Mouse (Mus musculus): ENCODE data around the gene Klk4. TPM values are rescaled to one million over a fixed set of nuclear protein-coding genes. Genes with fewer than 3 reads are reported as not detected.

The Klk4 gene
- polyA plus RNA-seq (2015; fragmentation: Nextera tagmentation; extraction: Ambion mirVana) = not detected in 2 replicates

DNA sequence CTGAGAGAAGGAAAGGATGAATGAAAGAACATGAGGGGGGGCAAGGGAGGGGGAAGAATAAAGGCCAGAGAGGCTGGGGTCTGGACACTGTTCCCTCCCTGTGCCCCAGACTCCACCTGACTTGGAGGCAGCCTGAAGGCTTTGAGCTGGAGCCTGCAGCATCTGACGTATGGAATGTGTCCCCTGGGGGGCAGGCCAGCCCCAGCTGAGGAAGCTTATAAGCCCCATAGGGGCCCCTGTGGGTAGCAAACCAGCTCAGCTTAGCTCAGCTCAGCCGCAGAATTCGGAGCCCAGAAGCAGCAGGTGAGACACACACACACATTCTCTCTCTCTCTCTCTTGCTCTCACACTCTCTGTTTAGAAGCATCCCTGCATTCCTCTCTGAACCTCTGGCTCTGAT lies at the start of gene Klk4:
TSS of gene Klk4 (plus strand) at position 249 of the 400 bp plus-strand sequence.
- no peak within 1 kb of the TSS for H3K4me2 ChIP-seq
- WGBS = 4% methylated on average over 3 of the region's 3 CpGs
- H3K9me3 ChIP-seq = no peaks in the 10 kb centered on the region
- peaks cover 48% of the 10 kb centered on the region for H3K27me3 ChIP-seq (replicated peaks)
- H3K9ac ChIP-seq = 0 out of 2 replicates have a peak within 1 kb of the TSS, but pooled peaks have one; percentile 2
- no peak for ATAC-seq (ENCODE audit: extremely low read depth, insufficient number of reproducible peaks, low FRiP score, low TSS enrichment)
- no peaks in the 10 kb centered on the region for H3K36me3 ChIP-seq
- H3K27ac ChIP-seq (replicated peaks) = no peak within 1 kb of the TSS
- no peaks in the 10 kb centered on the region for H3K4me1 ChIP-seq
- no peak within 1 kb of the TSS for H3K4me3 ChIP-seq

- no peak within 1 kb of the TSS for H3K27ac ChIP-seq (replicated peaks)
- peaks cover 3% of the 10 kb centered on the region; the same call in 1 of the 2 replicates for H3K9me3 ChIP-seq
- no peaks in the 10 kb centered on the region for H3K4me1 ChIP-seq
- ATAC-seq (ENCODE audit: extremely low read depth, insufficient number of reproducible peaks, low FRiP score, low TSS enrichment) = no peak
- H3K9ac ChIP-seq = no peak within 1 kb of the TSS
- no peaks in the 10 kb centered on the region for H3K27me3 ChIP-seq (replicated peaks)
- H3K36me3 ChIP-seq = no peaks in the 10 kb centered on the region
- no peak within 1 kb of the TSS for H3K4me2 ChIP-seq
- WGBS = 24% methylated on average over 3 of the region's 3 CpGs
- no peak within 1 kb of the TSS for H3K4me3 ChIP-seq
Measured at GRCm38 (mm10) chr7:43841701-43842100, 39.3 kb upstream of the Klk4 start, which contains the start of gene Klk5. Klk5 (plus strand) TSS chr7:43841971.

- Histone ChIP-seq H3K4me1 (no peaks in the 10 kb centered on the region), H3K36me3 (no peaks in the 10 kb centered on the region), H3K9ac (no peak overlapping the region), H3K4me2 (no peak overlapping the region), H3K27me3 (replicated peaks) (no peaks in the 10 kb centered on the region), H3K9me3 (0 out of 2 replicates have a peak, but pooled peaks cover under 1% of the 10 kb centered on the region), H3K27ac (replicated peaks) (no peak overlapping the region), H3K4me3 (no peak overlapping the region)
- ATAC-seq (ENCODE audit: extremely low read depth, insufficient number of reproducible peaks, low FRiP score, low TSS enrichment) = no peak
- 83% methylated on average over 4 of the region's 4 CpGs for WGBS
Measured at GRCm38 (mm10) chr7:43843801-43844200, 37.2 kb upstream of the Klk4 start.

GRCm38 (mm10) chr7:43851616-43852015 lies 29.3 kb upstream of the Klk4 start:
- Histone ChIP-seq H3K4me1 (no peaks in the 10 kb centered on the region), H3K27me3 (replicated peaks) (no peaks in the 10 kb centered on the region), H3K9ac (no peak overlapping the region), H3K27ac (replicated peaks) (no peak overlapping the region), H3K4me3 (no peak overlapping the region), H3K36me3 (no peaks in the 10 kb centered on the region), H3K9me3 (no peaks in the 10 kb centered on the region), H3K4me2 (no peak overlapping the region)
- 75% methylated on average over 6 of the region's 6 CpGs for WGBS
- ATAC-seq (ENCODE audit: extremely low read depth, insufficient number of reproducible peaks, low FRiP score, low TSS enrichment) = no peak

- Histone ChIP-seq H3K27ac (replicated peaks) (no peak overlapping the region), H3K36me3 (no peaks in the 10 kb centered on the region), H3K9ac (no peak overlapping the region), H3K4me3 (no peak overlapping the region), H3K4me2 (no peak overlapping the region), H3K4me1 (no peaks in the 10 kb centered on the region), H3K9me3 (no peaks in the 10 kb centered on the region), H3K27me3 (replicated peaks) (no peaks in the 10 kb centered on the region)
- ATAC-seq (ENCODE audit: extremely low read depth, insufficient number of reproducible peaks, low FRiP score, low TSS enrichment) = no peak
- WGBS = 72% methylated on average over 9 of the region's 9 CpGs
Measured at GRCm38 (mm10) chr7:43854642-43855380, 26.1 kb upstream of the Klk4 start.

GRCm38 (mm10) chr7:43855709-43856108 lies 25.3 kb upstream of the Klk4 start:
- H3K4me2 ChIP-seq = no peak overlapping the region
- no peak for ATAC-seq (ENCODE audit: extremely low read depth, insufficient number of reproducible peaks, low FRiP score, low TSS enrichment)
- H3K27ac ChIP-seq (replicated peaks) = no peak overlapping the region
- H3K27me3 ChIP-seq (replicated peaks) = no peaks in the 10 kb centered on the region
- WGBS = 37% methylated on average over 3 of the region's 3 CpGs
- no peaks in the 10 kb centered on the region for H3K4me1 ChIP-seq
- no peak overlapping the region for H3K9ac ChIP-seq
- H3K4me3 ChIP-seq = no peak overlapping the region
- no peaks in the 10 kb centered on the region for H3K36me3 ChIP-seq
- H3K9me3 ChIP-seq = no peaks in the 10 kb centered on the region

GRCm38 (mm10) chr7:43856307-43856706 lies 24.7 kb upstream of the Klk4 start:
- Histone ChIP-seq H3K36me3 (no peaks in the 10 kb centered on the region), H3K4me1 (no peaks in the 10 kb centered on the region), H3K27me3 (replicated peaks) (no peaks in the 10 kb centered on the region), H3K4me2 (no peak overlapping the region), H3K9ac (no peak overlapping the region), H3K9me3 (no peaks in the 10 kb centered on the region), H3K27ac (replicated peaks) (peak overlapping the region; percentile 28; the same call in 1 of the 2 replicates), H3K4me3 (no peak overlapping the region)
- 65% methylated on average over 7 of the region's 7 CpGs for WGBS
- no peak for ATAC-seq (ENCODE audit: extremely low read depth, insufficient number of reproducible peaks, low FRiP score, low TSS enrichment)

GRCm38 (mm10) chr7:43857501-43857900 lies 23.5 kb upstream of the Klk4 start:
- no peak for ATAC-seq (ENCODE audit: extremely low read depth, insufficient number of reproducible peaks, low FRiP score, low TSS enrichment)
- 83% methylated on average over 12 of the region's 12 CpGs for WGBS
- H3K27ac ChIP-seq (replicated peaks) = no peak overlapping the region
- H3K4me3 ChIP-seq = no peak overlapping the region
- no peak overlapping the region for H3K4me2 ChIP-seq
- H3K27me3 ChIP-seq (replicated peaks) = no peaks in the 10 kb centered on the region
- H3K9ac ChIP-seq = no peak overlapping the region
- no peaks in the 10 kb centered on the region for H3K4me1 ChIP-seq
- no peaks in the 10 kb centered on the region for H3K36me3 ChIP-seq
- no peaks in the 10 kb centered on the region for H3K9me3 ChIP-seq

GRCm38 (mm10) chr7:43860411-43860810 lies 20.5 kb upstream of the Klk4 start:
- H3K9ac ChIP-seq = no peak overlapping the region
- no peaks in the 10 kb centered on the region for H3K36me3 ChIP-seq
- WGBS = 73% methylated on average over 8 of the region's 8 CpGs
- no peak overlapping the region for H3K4me2 ChIP-seq
- no peaks in the 10 kb centered on the region for H3K9me3 ChIP-seq
- H3K27ac ChIP-seq (replicated peaks) = no peak overlapping the region
- ATAC-seq (ENCODE audit: extremely low read depth, insufficient number of reproducible peaks, low FRiP score, low TSS enrichment) = no peak
- no peaks in the 10 kb centered on the region for H3K4me1 ChIP-seq
- no peak overlapping the region for H3K4me3 ChIP-seq
- H3K27me3 ChIP-seq (replicated peaks) = no peaks in the 10 kb centered on the region

GRCm38 (mm10) chr7:43873237-43873636 lies 7.7 kb upstream of the Klk4 start:
- Histone ChIP-seq H3K9ac (no peak overlapping the region), H3K9me3 (no peaks in the 10 kb centered on the region), H3K27ac (replicated peaks) (no peak overlapping the region), H3K27me3 (replicated peaks) (peaks cover 26% of the 10 kb centered on the region), H3K4me2 (no peak overlapping the region), H3K36me3 (no peaks in the 10 kb centered on the region), H3K4me3 (no peak overlapping the region), H3K4me1 (no peaks in the 10 kb centered on the region)
- 5% methylated on average over 10 of the region's 10 CpGs for WGBS
- no peak for ATAC-seq (ENCODE audit: extremely low read depth, insufficient number of reproducible peaks, low FRiP score, low TSS enrichment)

GRCm38 (mm10) chr7:43873674-43874073 lies 7.3 kb upstream of the Klk4 start:
- Histone ChIP-seq H3K36me3 (no peaks in the 10 kb centered on the region), H3K4me3 (no peak overlapping the region), H3K4me2 (no peak overlapping the region), H3K9me3 (no peaks in the 10 kb centered on the region), H3K4me1 (no peaks in the 10 kb centered on the region), H3K27me3 (replicated peaks) (peaks cover 26% of the 10 kb centered on the region), H3K9ac (no peak overlapping the region), H3K27ac (replicated peaks) (no peak overlapping the region)
- 71% methylated on average over 3 of the region's 3 CpGs for WGBS
- no peak for ATAC-seq (ENCODE audit: extremely low read depth, insufficient number of reproducible peaks, low FRiP score, low TSS enrichment)

GRCm38 (mm10) chr7:43874868-43875375 lies 6.0 kb upstream of the Klk4 start:
- no peak for ATAC-seq (ENCODE audit: extremely low read depth, insufficient number of reproducible peaks, low FRiP score, low TSS enrichment)
- Histone ChIP-seq H3K36me3 (no peaks in the 10 kb centered on the region), H3K9me3 (no peaks in the 10 kb centered on the region), H3K4me2 (no peak overlapping the region), H3K4me1 (no peaks in the 10 kb centered on the region), H3K27me3 (replicated peaks) (peaks cover 23% of the 10 kb centered on the region), H3K27ac (replicated peaks) (no peak overlapping the region), H3K4me3 (no peak overlapping the region), H3K9ac (no peak overlapping the region)
- 74% methylated on average over 6 of the region's 6 CpGs for WGBS

Data from heart, embryonic 13.5 days (tissue).